Mouse (Mus musculus) ovary, postnatal 36 days (tissue): ENCODE measurements at regions not wholly inside any gene's neighbourhood (a gene's known extent, or its start where the extent isn't known, plus 50 kb on each side); places are given as distances from the start of the nearest gene placed in this dataset.
A peak's percentile ranks its signal among the peaks of the same experiment; 100 is the strongest.

Experiments used
- DNase-seq: peaks from one replicate; pipeline ENCODE4 v3.0.0; 2022; ENCODE audit warnings: low spot score, mixed read lengths

GRCm38 (mm10) chr17:63575316-63576007 is 75.6 kb upstream of the Fbxl17 start:
- DNase-seq, result peak; percentile 9

GRCm38 (mm10) chr17:63582870-63583269 is 83.1 kb upstream of the Fbxl17 start:
- no peak for DNase-seq

- DNase-seq, result no peak
Observed at GRCm38 (mm10) chr17:63607021-63607751, 107.4 kb upstream of the Fbxl17 start.

- DNase-seq, result no peak
Observed at GRCm38 (mm10) chr17:63622726-63623125, 122.9 kb upstream of the Fbxl17 start.

- no peak for DNase-seq
Observed at GRCm38 (mm10) chr17:63637598-63637997, 137.8 kb upstream of the Fbxl17 start.

- no peak for DNase-seq
Observed at GRCm38 (mm10) chr17:63644390-63644789, 144.6 kb upstream of the Fbxl17 start.

GRCm38 (mm10) chr17:63657687-63658086 is 157.9 kb upstream of the Fbxl17 start:
- DNase-seq, result no peak

GRCm38 (mm10) chr17:63660841-63661481 is 161.1 kb upstream of the Fbxl17 start:
- no peak for DNase-seq

- DNase-seq, result no peak
Observed at GRCm38 (mm10) chr17:63661584-63661983, 161.8 kb upstream of the Fbxl17 start.

- no peak for DNase-seq
Observed at GRCm38 (mm10) chr17:63662251-63662650, 162.4 kb upstream of the Fbxl17 start.

- no peak for DNase-seq
Observed at GRCm38 (mm10) chr17:63676791-63677190, 177.0 kb upstream of the Fbxl17 start.

GRCm38 (mm10) chr17:63677996-63678657 is 178.3 kb upstream of the Fbxl17 start:
- no peak for DNase-seq

- DNase-seq, result no peak
Observed at GRCm38 (mm10) chr17:63680479-63680878, 180.7 kb upstream of the Fbxl17 start.

- no peak for DNase-seq
Observed at GRCm38 (mm10) chr17:63683345-63683744, 179.5 kb upstream of the Fer start.

GRCm38 (mm10) chr17:63684026-63684425 is 178.8 kb upstream of the Fer start:
- no peak for DNase-seq

- no peak for DNase-seq
Observed at GRCm38 (mm10) chr17:63685956-63686355, 176.9 kb upstream of the Fer start.

- peak; percentile 70 for DNase-seq
Observed at GRCm38 (mm10) chr17:63686361-63686760, 176.5 kb upstream of the Fer start.

GRCm38 (mm10) chr17:63689291-63689690 is 173.6 kb upstream of the Fer start:
- DNase-seq, result peak; percentile 62

- no peak for DNase-seq
Observed at GRCm38 (mm10) chr17:63690829-63691689, 171.8 kb upstream of the Fer start.

GRCm38 (mm10) chr17:63691690-63691968 is 171.2 kb upstream of the Fer start:
- no peak for DNase-seq

GRCm38 (mm10) chr17:63693274-63693673 is 169.6 kb upstream of the Fer start:
- DNase-seq, result no peak

GRCm38 (mm10) chr17:63699537-63699936 is 163.3 kb upstream of the Fer start:
- no peak for DNase-seq
